Mouse (Mus musculus): Measurements from ENCODE around the gene Arhgef10l. TPM values are rescaled to one million over a fixed set of nuclear protein-coding genes. Genes with fewer than 3 reads are reported as not detected.

Gene Arhgef10l
- polyA plus RNA-seq, 1 experiment: 28.4 TPM

GRCm38 (mm10) chr4:140504921-140505607, 160.7 kb downstream of the Arhgef10l start:
- no peak for DNase-seq (ENCODE audit: low read depth, low spot score)
- WGBS: 69% methylated on average over 19 of the region's 19 CpGs

- no peak for DNase-seq (ENCODE audit: low read depth, low spot score)
- WGBS: 12% methylated on average over 16 of the region's 16 CpGs
Observed at GRCm38 (mm10) chr4:140504067-140504913, 161.5 kb downstream of the Arhgef10l start.

GRCm38 (mm10) chr4:140500766-140501165, 165.0 kb downstream of the Arhgef10l start:
- WGBS: 53% methylated on average over 7 of the region's 7 CpGs
- no peak for DNase-seq (ENCODE audit: low read depth, low spot score)

GRCm38 (mm10) chr4:140499571-140499970, 166.2 kb downstream of the Arhgef10l start:
- no peak for DNase-seq (ENCODE audit: low read depth, low spot score)
- 86% methylated on average over 6 of the region's 6 CpGs for WGBS

- WGBS: 67% methylated on average over 20 of the region's 20 CpGs
- DNase-seq (ENCODE audit: low read depth, low spot score): no peak
Observed at GRCm38 (mm10) chr4:140497169-140497568, 168.6 kb downstream of the Arhgef10l start.

- DNase-seq (ENCODE audit: low read depth, low spot score): no peak
- WGBS: 38% methylated on average over 5 of the region's 5 CpGs
Observed at GRCm38 (mm10) chr4:140491555-140491954, 174.3 kb downstream of the Arhgef10l start.

- DNase-seq (ENCODE audit: low read depth, low spot score): no peak
- 59% methylated on average over 12 of the region's 12 CpGs for WGBS
Observed at GRCm38 (mm10) chr4:140485442-140485841, 180.4 kb downstream of the Arhgef10l start.

- 76% methylated on average over 11 of the region's 11 CpGs for WGBS
- DNase-seq (ENCODE audit: low read depth, low spot score): no peak
Observed at GRCm38 (mm10) chr4:140483134-140483533, 182.7 kb downstream of the Arhgef10l start.

- WGBS: 22% methylated on average over 15 of the region's 15 CpGs
- no peak for DNase-seq (ENCODE audit: low read depth, low spot score)
Observed at GRCm38 (mm10) chr4:140480369-140481067, 185.3 kb downstream of the Arhgef10l start.

- 46% methylated on average over 8 of the region's 8 CpGs for whole genome bisulfite sequencing
Observed at GRCm38 (mm10) chr4:140475194-140475593, 190.6 kb downstream of the Arhgef10l start.

GRCm38 (mm10) chr4:140469760-140470452, 195.9 kb downstream of the Arhgef10l start:
- DNase-seq (ENCODE audit: low read depth, low spot score): no peak
- 57% methylated on average over 13 of the region's 13 CpGs for WGBS

More at GRCm38 (mm10) chr4:140475194-140475593, 190.6 kb downstream of the Arhgef10l start:
- no peak for DNase-seq (ENCODE audit: low read depth, low spot score)

GRCm38 (mm10) chr4:140467254-140467791, 198.5 kb downstream of the Arhgef10l start:
- 72% methylated on average over 17 of the region's 17 CpGs for WGBS
- no peak for DNase-seq (ENCODE audit: low read depth, low spot score)

Other genes starting within 250 kb of the Arhgef10l start
- gene Rcc2, start 34.5 kb upstream of the Arhgef10l start, polyA plus RNA-seq (2012; rRNA removed): 46.0 and 52.5 TPM in 2 replicates
- not detected in 2 replicates for gene Padi6, start 76.6 kb upstream of the Arhgef10l start, polyA plus RNA-seq (2012; rRNA removed)
- gene Padi4, start 108.2 kb upstream of the Arhgef10l start, polyA plus RNA-seq (2012; rRNA removed): 0.30 and 0.48 TPM in 2 replicates
- not detected in 2 replicates for gene Padi3, start 144.6 kb upstream of the Arhgef10l start, polyA plus RNA-seq (2012; rRNA removed)
- gene Padi1, start 179.8 kb upstream of the Arhgef10l start, polyA plus RNA-seq (2012; rRNA removed): 0.02 and 0.05 TPM in 2 replicates
- gene Padi2, start 240.3 kb upstream of the Arhgef10l start, polyA plus RNA-seq (2012; rRNA removed): 2.1 and 2.4 TPM in 2 replicates